Mouse (Mus musculus) olfactory bulb, adult 2 months (tissue): Measurements from ENCODE around the gene Gm10352. TPM values are rescaled to one million over a fixed set of nuclear protein-coding genes. Genes with fewer than 3 reads are reported as not detected.
"Not testable (repeated sequence)": the region's sequence is repeated elsewhere in the genome, so short reads cannot be mapped to it uniquely, and the experiment has no call there.

Source experiments
- H3K27ac ChIP-seq: fragments of 200-500 bp; 2 replicates; pipeline ENCODE4 v1.5.1; 2012; ENCODE audit warnings: low read depth, low read length; ENCODE audit not compliant: insufficient read depth
- H3K4me1 ChIP-seq: fragments of 200-500 bp; 2 replicates; pipeline ENCODE4 v1.6.1; 2012; ENCODE audit warnings: low read length; ENCODE audit not compliant: control insufficient read depth, insufficient read depth
- H3K4me3 ChIP-seq: fragments of 200-500 bp; 2 replicates; pipeline ENCODE4 v1.5.1; 2012; ENCODE audit warnings: mild to moderate bottlenecking, low read depth, low read length, moderate library complexity; ENCODE audit not compliant: insufficient read depth
- WGBS: fragments of 180-500 bp; shearing (Covaris S2); methylation state at CpG from one replicate; pipeline ENCODE4 v1.1.7; 2018; 5-methylcytosine and 5-hydroxymethylcytosine counted together
- polyA plus RNA-seq: library from polyadenylated mRNA; stranded (reverse); fragments of >200 nt; gene quantifications from 2 replicates; pipeline ENCODE4 v1.2.4, GENCODE M21; 2012; ENCODE audit warnings: low replicate concordance; ENCODE audit not compliant: missing spikeins, insufficient read depth, insufficient read length

The Gm10352 gene
- polyA plus RNA-seq, result not detected in 2 replicates

GRCm38 (mm10) chrY:2900689-2901088 lies at the start of gene Gm10352:
TSS of gene Gm10352 (plus strand) at chrY:2900989.
- H3K4me3 ChIP-seq, H3K27ac ChIP-seq, H3K4me1 ChIP-seq: not testable (repeated sequence)
- WGBS, result no CpG with 5 or more reads among the region's 9 CpGs

- H3K27ac ChIP-seq, H3K4me1 ChIP-seq, H3K4me3 ChIP-seq: not testable (repeated sequence)
- no CpG with 5 or more reads among the region's 9 CpGs for WGBS
Observed at GRCm38 (mm10) chrY:2932282-2932681, 31.5 kb downstream of the Gm10352 start, which contains the start of gene Gm29289. TSS of gene Gm29289 (plus strand) at chrY:2932582.

Other genes with a start within 250 kb of the Gm10352 start
- not detected in 2 replicates for gene Sry, start 237.3 kb upstream of the Gm10352 start, polyA plus RNA-seq
- not detected in 2 replicates for gene H2al2b, start 180.3 kb upstream of the Gm10352 start, polyA plus RNA-seq
- not detected in 2 replicates for gene Gm4064, start 104.8 kb upstream of the Gm10352 start, polyA plus RNA-seq
- not detected in 2 replicates for gene Rbmy, start 70.3 kb upstream of the Gm10352 start, polyA plus RNA-seq
- not detected in 2 replicates for gene Gm10256, start 70.3 kb upstream of the Gm10352 start, polyA plus RNA-seq
- not detected in 2 replicates for gene Gm29289, start 31.6 kb downstream of the Gm10352 start, polyA plus RNA-seq